Mouse (Mus musculus) ES-Bruce4 (cell line): ENCODE data around the gene Slc6a9. TPM values are rescaled to one million over a fixed set of nuclear protein-coding genes. Genes with fewer than 3 reads are reported as not detected.
A peak's percentile ranks its signal among the peaks of the same experiment; 100 is the strongest.

Experiments
- H3K27ac ChIP-seq: 2 replicates; pipeline ENCODE4 v1.5.1; 2012; ENCODE audit warnings: low read length, inconsistent platforms; ENCODE audit not compliant: insufficient read depth
- H3K27me3 ChIP-seq: 2 replicates; pipeline ENCODE4 v1.6.1; 2012; ENCODE audit warnings: mild to moderate bottlenecking, low read length, inconsistent platforms; ENCODE audit not compliant: control insufficient read depth, poor library complexity, insufficient read depth, severe bottlenecking
- H3K36me3 ChIP-seq: 2 replicates; pipeline ENCODE4 v1.6.1; 2012; ENCODE audit warnings: inconsistent platforms, mild to moderate bottlenecking, low read length, moderate library complexity; ENCODE audit not compliant: control insufficient read depth, poor library complexity, insufficient read depth, severe bottlenecking
- H3K4me1 ChIP-seq: one replicate; pipeline ENCODE4 v1.8.1; 2011; ENCODE audit warnings: low read length; ENCODE audit not compliant: control insufficient read depth, insufficient read depth
- H3K4me3 ChIP-seq: 2 replicates; pipeline ENCODE4 v1.5.1; 2011; ENCODE audit warnings: low read depth, mild to moderate bottlenecking, low read length
- H3K9ac ChIP-seq: 2 replicates; pipeline ENCODE4 v1.6.1; 2012; ENCODE audit warnings: low read depth, mild to moderate bottlenecking, inconsistent platforms; ENCODE audit not compliant: poor library complexity, severe bottlenecking
- H3K9me3 ChIP-seq: replicated peaks from 2 replicates; pipeline ENCODE4 v1.6.1; 2012; ENCODE audit warnings: mild to moderate bottlenecking, low read length, inconsistent platforms; ENCODE audit not compliant: control insufficient read depth, poor library complexity, insufficient read depth, severe bottlenecking
- CTCF ChIP-seq: IDR thresholded peaks from one replicate; pipeline ENCODE4 v1.8.1; 2011; ENCODE audit warnings: low read depth, low read length
- EP300 ChIP-seq: IDR thresholded peaks from 2 replicates; pipeline ENCODE4 v1.6.1; 2011; ENCODE audit warnings: low read depth, low read length; ENCODE audit not compliant: insufficient read depth
- POLR2A ChIP-seq: IDR thresholded peaks from one replicate; pipeline ENCODE4 v1.8.1; 2011; ENCODE audit warnings: low read length; ENCODE audit not compliant: insufficient read depth
- polyA plus RNA-seq: library from polyadenylated mRNA; stranded (reverse); fragments of >200 nt; gene quantifications from 2 replicates; pipeline ENCODE4 v1.2.4, GENCODE M21; 2011; ENCODE audit warnings: low read depth; ENCODE audit not compliant: missing spikeins, insufficient read depth, insufficient read length

The Slc6a9 gene
- polyA plus RNA-seq, 1 experiment, result 2.1 TPM

- Histone ChIP-seq H3K36me3 (no peaks in the 10 kb centered on the region), H3K4me3 (no peak overlapping the region), H3K9me3 (no peaks in the 10 kb centered on the region), H3K9ac (no peak overlapping the region), H3K4me1 (no peaks in the 10 kb centered on the region), H3K27ac (no peak overlapping the region), H3K27me3 (no peaks in the 10 kb centered on the region)
- no peak for TF ChIP-seq POLR2A
- no peak for TF ChIP-seq EP300
- TF ChIP-seq CTCF, result no peak
These were observed 4.2 kb upstream of the Slc6a9 start for GRCm38 (mm10) chr4:117830124-117830551.

- Histone ChIP-seq H3K4me1 (no peaks in the 10 kb centered on the region), H3K9ac (no peak overlapping the region), H3K27me3 (no peaks in the 10 kb centered on the region), H3K27ac (no peak overlapping the region), H3K9me3 (no peaks in the 10 kb centered on the region), H3K36me3 (no peaks in the 10 kb centered on the region), H3K4me3 (no peak overlapping the region)
- TF ChIP-seq CTCF (no peak), EP300 (no peak), POLR2A (no peak)
These were observed 3.5 kb upstream of the Slc6a9 start for GRCm38 (mm10) chr4:117830801-117831200.

GRCm38 (mm10) chr4:117831499-117831898 lies 2.8 kb upstream of the Slc6a9 start:
- Histone ChIP-seq H3K4me3 (no peak overlapping the region), H3K9me3 (no peaks in the 10 kb centered on the region), H3K9ac (no peak overlapping the region), H3K27me3 (no peaks in the 10 kb centered on the region), H3K36me3 (no peaks in the 10 kb centered on the region), H3K27ac (no peak overlapping the region), H3K4me1 (no peaks in the 10 kb centered on the region)
- TF ChIP-seq CTCF (no peak), POLR2A (no peak), EP300 (no peak)

- no peaks in the 10 kb centered on the region for H3K36me3 ChIP-seq
- TF ChIP-seq POLR2A, result no peak
- H3K9ac ChIP-seq, result no peak overlapping the region
- H3K9me3 ChIP-seq, result no peaks in the 10 kb centered on the region
- no peaks in the 10 kb centered on the region for H3K4me1 ChIP-seq
- no peak overlapping the region for H3K27ac ChIP-seq
- H3K4me3 ChIP-seq, result no peak overlapping the region
- no peaks in the 10 kb centered on the region for H3K27me3 ChIP-seq
These were observed 2.2 kb upstream of the Slc6a9 start for GRCm38 (mm10) chr4:117831920-117832691.

GRCm38 (mm10) chr4:117834845-117835530 lies 682 bp downstream of the Slc6a9 start:
- no peaks in the 10 kb centered on the region for H3K4me1 ChIP-seq
- no peaks in the 10 kb centered on the region for H3K27me3 ChIP-seq
- no peak for TF ChIP-seq CTCF
- TF ChIP-seq EP300, result no peak
- TF ChIP-seq POLR2A, result no peak
- no peaks in the 10 kb centered on the region for H3K9me3 ChIP-seq
- peak overlapping the region; percentile 89 for H3K4me3 ChIP-seq
- H3K9ac ChIP-seq, result peak overlapping the region; percentile 69
- H3K27ac ChIP-seq, result peak overlapping the region; percentile 32; the same call in 1 of the 2 replicates
- H3K36me3 ChIP-seq, result no peaks in the 10 kb centered on the region

GRCm38 (mm10) chr4:117835531-117836111 lies 1.3 kb downstream of the Slc6a9 start:
- Histone ChIP-seq H3K4me3 (peak overlapping the region; percentile 89), H3K27me3 (no peaks in the 10 kb centered on the region), H3K9me3 (no peaks in the 10 kb centered on the region), H3K27ac (peak overlapping the region; percentile 32; the same call in 1 of the 2 replicates), H3K36me3 (no peaks in the 10 kb centered on the region), H3K4me1 (no peaks in the 10 kb centered on the region), H3K9ac (peak overlapping the region; percentile 69)
- TF ChIP-seq CTCF, result no peak
- no peak for TF ChIP-seq POLR2A
- no peak for TF ChIP-seq EP300
